Mouse (Mus musculus): ENCODE results near the gene Batf3. TPM values are rescaled to one million over a fixed set of nuclear protein-coding genes. Genes with fewer than 3 reads are reported as not detected.

Batf3 gene
- total and polyA plus RNA-seq, 3 experiments: 42.5 to 50.4 (median 44.7) TPM

DNA sequence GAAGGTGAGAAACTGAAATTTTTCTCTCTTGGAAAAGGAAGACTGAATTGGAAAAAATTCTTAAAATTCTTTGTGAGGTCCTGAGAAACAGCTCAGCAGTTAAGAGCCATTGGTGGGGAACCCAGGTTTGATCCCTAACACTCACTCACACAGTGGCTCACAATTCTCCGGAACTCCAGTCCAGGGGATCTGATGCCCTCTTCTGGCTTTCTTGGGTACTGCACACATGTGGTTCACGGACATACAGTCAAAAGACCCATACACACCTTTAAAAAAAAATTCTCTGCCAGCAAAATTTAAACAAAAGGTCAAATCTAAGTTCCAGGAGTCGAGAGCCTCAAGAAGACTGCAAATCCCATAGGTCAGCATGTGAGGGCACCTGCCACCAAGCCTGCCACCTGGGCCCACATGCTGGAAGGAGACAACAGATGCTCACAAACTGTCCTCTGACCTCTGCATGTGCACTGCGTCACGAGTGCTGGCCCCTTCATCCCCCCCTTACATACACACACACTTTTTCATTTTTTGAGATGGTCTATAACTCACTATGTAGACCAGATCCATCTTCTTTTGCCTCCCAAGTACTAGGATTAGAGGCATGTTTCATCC, 12.6 kb upstream of the Batf3 start:
- Histone ChIP-seq H3K27me3 (replicated peaks) (no peaks in the 10 kb centered on the region), H3K36me3 (replicated peaks in 1 of 2; ENCODE audit: control insufficient read depth in 1 of 2, insufficient read depth in 1 of 2, low read length in 1 of 2) (peaks cover 29 to 41% of the 10 kb centered on the region in 2 experiments), H3K9me3 (replicated peaks; ENCODE audit: low read length) (no peaks in the 10 kb centered on the region), H3K9ac (ENCODE audit: insufficient read depth, low read depth) (peak overlapping the region; percentile 32), H3K79me2 (replicated peaks; ENCODE audit: control insufficient read depth, extremely low read depth, insufficient read depth, poor library complexity, severe bottlenecking) (no peaks in the 10 kb centered on the region), H3K4me1 (ENCODE audit: control insufficient read depth in 1 of 2, insufficient read depth in 2 of 2) (peaks cover 32 to 65% of the 10 kb centered on the region in 2 experiments), H3K4me3 (replicated peaks in 1 of 3; ENCODE audit: low read depth in 2 of 3, low read length in 2 of 3, poor library complexity in 1 of 3) (peak overlapping the region in 2 of 3 experiments; percentile 14 to 15), H3K27ac (ENCODE audit: insufficient read depth, low read depth) (peak overlapping the region; percentile 91), H3K4me2 (ENCODE audit: insufficient read depth, low read depth, poor library complexity, severe bottlenecking) (peak overlapping the region; percentile 42)
- dilution Hi-C loops (cut with MboI; ENCODE audit: extremely low pct_ligation_motif_present, extremely low pct_unique_long_range_greater_than_20kb, low sequenced_read_pairs): no loop called here
- DNase-seq (ENCODE audit: extremely low read depth): peak; percentile 75
- in situ Hi-C loops (cut with MboI; ENCODE audit: low pct_ligation_motif_present, low pct_unique_long_range_greater_than_20kb, low sequenced_read_pairs): loop anchor here (5.0 kb wide), 1 partner anchor 143 kb away; no protein-coding TSS in a partner anchor
- TF ChIP-seq POLR2A (IDR thresholded peaks at IDR 0.05; ENCODE audit: low read depth, low read length): no peak
- 0 out of 2 replicates have a peak, but pooled peaks have one; percentile 8 for TF ChIP-seq ETS1 (conservative IDR thresholded peaks at IDR 0.05; ENCODE audit: low read depth, low read length)
- 0 out of 2 replicates have a peak, but pooled peaks have one; percentile 29 for TF ChIP-seq KAT2A (IDR thresholded peaks at IDR 0.05; ENCODE audit: insufficient replicate concordance, low read length)
- no peak for TF ChIP-seq JUND (conservative IDR thresholded peaks at IDR 0.05; ENCODE audit: low read depth, low read length)
- TF ChIP-seq MAZ (IDR thresholded peaks at IDR 0.05; ENCODE audit: low read depth, low read length): no peak
- TF ChIP-seq CHD1 (IDR thresholded peaks at IDR 0.05; ENCODE audit: low read depth, low read length): 0 out of 2 replicates have a peak, but pooled peaks have one; percentile 64
- TF ChIP-seq BHLHE40 (IDR thresholded peaks at IDR 0.05; ENCODE audit: low read depth, low read length): peak; percentile 72
- TF ChIP-seq NELFE (IDR thresholded peaks at IDR 0.05; ENCODE audit: low read depth, low read length): peak; percentile 40; the same call in 1 of the 2 replicates
- TF ChIP-seq MAX (IDR thresholded peaks at IDR 0.05; ENCODE audit: low read length): peak; percentile 72
- peak; percentile 69 to 90 for TF ChIP-seq CTCF (conservative IDR thresholded peaks at IDR 0.05 in 1 of 2, IDR thresholded peaks at IDR 0.05 in 1 of 2; ENCODE audit: low read depth in 2 of 2, low read length in 2 of 2)
- no peak; the same call in 1 of the 2 replicates for TF ChIP-seq POLR2AphosphoS2 (IDR thresholded peaks at IDR 0.05; ENCODE audit: low read depth, low read length)
- TF ChIP-seq ZKSCAN1 (IDR thresholded peaks at IDR 0.05; ENCODE audit: borderline replicate concordance, low read depth, low read length): no peak
- peak; percentile 60 for TF ChIP-seq SMC3 (IDR thresholded peaks at IDR 0.05; ENCODE audit: low read depth, low read length)
- peak; percentile 58 for TF ChIP-seq SIN3A (IDR thresholded peaks at IDR 0.05; ENCODE audit: low read length)
- TF ChIP-seq RAD21 (IDR thresholded peaks at IDR 0.05; ENCODE audit: low read depth, low read length): peak; percentile 53
- TF ChIP-seq RCOR1 (conservative IDR thresholded peaks at IDR 0.05; ENCODE audit: low read depth, low read length): no peak
- no peak for TF ChIP-seq MAFK (IDR thresholded peaks at IDR 0.05; ENCODE audit: insufficient replicate concordance, low read length)
- TF ChIP-seq MXI1 (IDR thresholded peaks at IDR 0.05; ENCODE audit: low read depth, low read length): peak; percentile 53; the same call in 1 of the 2 replicates
- no peak for TF ChIP-seq USF1 (IDR thresholded peaks at IDR 0.05; ENCODE audit: low read depth, low read length)
- TF ChIP-seq MYC (IDR thresholded peaks at IDR 0.05; ENCODE audit: low read depth, low read length): 0 out of 2 replicates have a peak, but pooled peaks have one; percentile 22
- peak; percentile 20; the same call in 1 of the 2 replicates for TF ChIP-seq EP300 (IDR thresholded peaks at IDR 0.05; ENCODE audit: low read length)
